Mouse (Mus musculus) mammary gland, adult 2 months (tissue): ENCODE measurements around the gene Olfr1472. TPM values are rescaled to one million over a fixed set of nuclear protein-coding genes. Genes with fewer than 3 reads are reported as not detected.

Experiments
- polyA plus RNA-seq: library from polyadenylated mRNA; depleted of rRNA; stranded (reverse); fragments of >200 nt; gene quantifications from 2 replicates; pipeline ENCODE4 v1.2.3, GENCODE M21; 2012; ENCODE audit warnings: low replicate concordance; rRNA removed

Gene Olfr1472
- polyA plus RNA-seq: not detected in 2 replicates

DNA sequence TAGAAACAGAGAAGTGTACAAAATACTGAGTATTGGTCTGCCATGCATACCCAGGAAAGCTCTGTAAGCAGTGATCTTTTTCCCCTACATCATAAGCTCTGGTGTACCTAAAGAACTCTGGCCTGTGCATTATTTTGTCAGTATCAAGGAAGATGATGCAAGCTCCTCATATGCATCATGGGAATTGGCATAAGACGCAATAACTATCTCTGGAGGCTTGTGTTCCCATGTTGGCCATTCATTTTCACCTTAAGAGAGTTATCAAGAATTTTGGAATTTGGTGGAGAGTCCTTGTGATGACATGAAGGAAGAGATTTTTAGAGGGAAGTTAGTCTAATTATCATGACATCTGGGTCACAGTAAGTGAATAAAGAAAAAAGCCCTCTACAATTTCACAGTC lies at the start of gene Olfr1472:
Olfr1472 (minus strand) TSS at position 101 of the 400 bp plus-strand sequence.

GRCm38 (mm10) chr19:13500246-13500645 lies 44.4 kb upstream of the Olfr1472 start, which contains the start of gene Olfr1477:
Gene Olfr1477 (plus strand): TSS chr19:13500546.

DNA sequence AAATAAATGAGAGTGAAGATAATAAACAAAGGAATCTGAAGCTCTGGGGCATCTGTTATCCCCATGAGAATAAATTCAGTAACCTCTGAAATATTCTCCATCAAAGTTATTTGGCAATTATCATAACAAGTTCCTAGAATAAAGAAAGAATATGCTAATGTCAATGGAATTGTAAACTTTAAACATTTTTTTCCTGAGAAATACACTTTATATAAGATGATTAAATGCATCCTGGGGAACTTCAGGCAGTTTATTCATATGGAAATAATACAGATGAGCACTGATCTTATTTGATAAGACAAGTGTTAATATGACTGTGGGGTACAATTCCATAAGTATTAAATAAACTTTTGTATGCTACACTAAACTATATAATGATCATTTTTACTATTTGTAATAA lies 24.2 kb upstream of the Olfr1472 start, which contains the start of gene Olfr1475:
Olfr1475 (minus strand) TSS at position 101 of the 400 bp plus-strand sequence.

DNA sequence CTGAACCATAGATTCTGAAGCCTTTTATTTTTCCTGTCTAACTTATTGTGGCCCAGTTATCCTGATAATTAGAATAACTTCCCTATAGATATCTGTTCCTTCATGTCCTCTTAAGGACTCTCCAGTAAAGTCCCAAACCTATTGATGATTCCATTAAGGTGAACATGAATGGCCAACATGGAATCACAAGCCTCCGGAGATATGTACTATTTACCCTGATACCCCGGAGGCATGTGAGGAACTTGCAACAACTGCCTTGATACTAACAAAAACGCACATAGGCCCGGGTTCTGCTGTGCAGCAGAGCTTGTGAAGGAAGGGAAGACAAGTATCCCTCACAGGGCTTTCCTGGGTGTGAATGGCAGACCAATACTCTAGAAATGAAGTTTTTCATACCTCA lies 13.4 kb upstream of the Olfr1472 start, which contains the start of gene Olfr1474:
Olfr1474 (plus strand) TSS at position 301 of the 400 bp plus-strand sequence.

GRCm38 (mm10) chr19:13443109-13443508 lies 12.8 kb downstream of the Olfr1472 start, which contains the start of gene Olfr1471:
Gene Olfr1471 (plus strand): TSS chr19:13443409.

GRCm38 (mm10) chr19:13407549-13407948 lies 48.3 kb downstream of the Olfr1472 start, which contains the start of gene Olfr1469:
Gene Olfr1469 (plus strand): TSS chr19:13407849.

Other genes starting within 250 kb of the Olfr1472 start
- gene Olfr1463, start 224.8 kb downstream of the Olfr1472 start, polyA plus RNA-seq: not detected in 2 replicates
- gene Olfr1465, start 140.5 kb downstream of the Olfr1472 start, polyA plus RNA-seq: not detected in 2 replicates
- not detected in 2 replicates for gene Olfr1466, start 117.2 kb downstream of the Olfr1472 start, polyA plus RNA-seq
- gene Olfr1467, start 93.8 kb downstream of the Olfr1472 start, polyA plus RNA-seq: not detected in 2 replicates
- gene Olfr1469, start 48.2 kb downstream of the Olfr1472 start, polyA plus RNA-seq: not detected in 2 replicates
- not detected in 2 replicates for gene Olfr1471, start 12.7 kb downstream of the Olfr1472 start, polyA plus RNA-seq
- gene Olfr1474, start 13.5 kb upstream of the Olfr1472 start, polyA plus RNA-seq: not detected in 2 replicates
- gene Olfr1475, start 24.1 kb upstream of the Olfr1472 start, polyA plus RNA-seq: not detected in 2 replicates
- gene Olfr1477, start 44.5 kb upstream of the Olfr1472 start, polyA plus RNA-seq: not detected in 2 replicates
- gene Olfr1480, start 71.8 kb upstream of the Olfr1472 start, polyA plus RNA-seq: not detected in 2 replicates
- not detected in 2 replicates for gene Olfr1484, start 127.4 kb upstream of the Olfr1472 start, polyA plus RNA-seq
- gene Olfr1487, start 161.3 kb upstream of the Olfr1472 start, polyA plus RNA-seq: not detected in 2 replicates
- not detected in 2 replicates for gene Olfr1489, start 175.5 kb upstream of the Olfr1472 start, polyA plus RNA-seq
- gene Olfr1490, start 195.0 kb upstream of the Olfr1472 start, polyA plus RNA-seq: not detected in 2 replicates
- gene Olfr1491, start 241.2 kb upstream of the Olfr1472 start, polyA plus RNA-seq: not detected in 2 replicates